Mouse (Mus musculus): ENCODE measurements at regions not wholly inside any gene's neighbourhood (a gene's known extent, or its start where the extent isn't known, plus 50 kb on each side); places are given as distances from the start of the nearest gene placed in this dataset.

DNA sequence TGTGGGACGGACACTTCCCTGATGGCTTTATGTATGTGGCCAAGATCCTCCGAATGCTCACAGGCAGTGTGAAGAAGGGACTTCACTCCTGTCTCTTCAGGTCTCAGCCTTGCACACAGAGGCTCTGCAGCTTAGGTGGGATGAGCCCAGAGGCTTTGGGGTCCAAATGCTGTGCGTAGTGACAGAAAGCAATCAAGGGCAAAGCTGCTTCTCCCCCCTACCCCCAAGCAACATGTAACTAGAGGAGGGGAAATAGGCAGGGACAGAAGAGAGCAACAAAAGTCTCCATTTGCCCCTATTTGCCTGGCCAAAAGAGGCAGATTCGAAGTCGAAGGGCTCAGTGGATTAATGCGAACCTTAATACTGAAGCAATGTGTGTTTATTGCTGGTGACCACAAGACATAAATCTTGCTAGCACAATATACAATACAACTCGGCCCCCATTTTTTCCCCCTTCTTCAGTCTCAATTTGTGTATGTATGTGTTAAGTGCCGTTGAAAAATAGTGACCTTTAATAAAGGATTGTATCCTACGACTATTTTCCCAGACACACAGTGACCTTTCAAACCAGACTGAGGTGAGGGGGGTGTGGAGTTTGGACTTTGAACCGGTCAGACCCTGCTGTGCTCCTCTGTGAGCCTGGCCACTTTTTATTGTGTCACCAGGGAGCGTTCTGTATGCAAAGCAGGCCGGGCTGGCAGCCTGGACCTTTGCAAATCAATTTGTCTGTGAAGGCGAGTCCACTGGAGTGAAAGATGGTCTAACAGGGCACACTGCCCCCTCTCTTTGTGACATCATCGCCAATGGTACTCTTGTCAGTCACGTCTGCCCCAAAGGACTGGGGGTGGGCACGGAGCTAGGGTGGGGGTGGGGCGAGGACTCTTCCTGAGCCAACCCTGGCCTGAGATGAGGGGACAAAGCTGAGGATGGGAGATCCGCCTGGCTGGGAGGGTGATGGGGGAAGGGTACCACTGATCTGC lies 208.6 kb downstream of the Bcl11a start:
- peak; percentile 67 for ATAC-seq
- H3K4me3 ChIP-seq (replicated peaks; ENCODE audit: low read length), result no peak overlapping the region
- H3K4me2 ChIP-seq (ENCODE audit: low read length), result 0 out of 2 replicates have a peak overlapping the region, but pooled peaks have one; percentile 16
- peaks cover 26% of the 10 kb centered on the region for H3K4me1 ChIP-seq (replicated peaks; ENCODE audit: control insufficient read depth, insufficient read depth, low read length)
- H3K36me3 ChIP-seq (ENCODE audit: control insufficient read depth, insufficient read depth), result no peaks in the 10 kb centered on the region
- no peak overlapping the region for H3K27ac ChIP-seq (ENCODE audit: low read length)
- 9% methylated on average over 18 of the region's 18 CpGs for WGBS
- 0 out of 2 replicates have a peak overlapping the region, but pooled peaks have one; percentile 16 for H3K9ac ChIP-seq (replicated peaks; ENCODE audit: low read depth, low read length)
- H3K27me3 ChIP-seq (replicated peaks; ENCODE audit: control insufficient read depth, insufficient read depth, low read length), result no peaks in the 10 kb centered on the region
- no peaks in the 10 kb centered on the region for H3K9me3 ChIP-seq (ENCODE audit: control insufficient read depth, low read length)

GRCm38 (mm10) chr11:24293209-24293608 lies 215.4 kb downstream of the Bcl11a start:
- Histone ChIP-seq H3K27me3 (replicated peaks; ENCODE audit: control insufficient read depth, insufficient read depth, low read length) (no peaks in the 10 kb centered on the region), H3K9me3 (ENCODE audit: control insufficient read depth, low read length) (no peaks in the 10 kb centered on the region), H3K9ac (replicated peaks; ENCODE audit: low read depth, low read length) (no peak overlapping the region), H3K27ac (ENCODE audit: low read length) (no peak overlapping the region), H3K36me3 (ENCODE audit: control insufficient read depth, insufficient read depth) (no peaks in the 10 kb centered on the region), H3K4me1 (replicated peaks; ENCODE audit: control insufficient read depth, insufficient read depth, low read length) (peaks cover 16% of the 10 kb centered on the region), H3K4me3 (replicated peaks; ENCODE audit: low read length) (no peak overlapping the region), H3K4me2 (ENCODE audit: low read length) (no peak overlapping the region)
- ATAC-seq, result no peak
- 74% methylated on average over 3 of the region's 3 CpGs for WGBS

GRCm38 (mm10) chr11:24293860-24294531 lies 216.1 kb downstream of the Bcl11a start:
- no peaks in the 10 kb centered on the region for H3K36me3 ChIP-seq (ENCODE audit: control insufficient read depth, insufficient read depth)
- no peaks in the 10 kb centered on the region for H3K9me3 ChIP-seq (ENCODE audit: control insufficient read depth, low read length)
- H3K27me3 ChIP-seq (replicated peaks; ENCODE audit: control insufficient read depth, insufficient read depth, low read length), result no peaks in the 10 kb centered on the region
- ATAC-seq, result no peak
- peaks cover 16% of the 10 kb centered on the region for H3K4me1 ChIP-seq (replicated peaks; ENCODE audit: control insufficient read depth, insufficient read depth, low read length)
- no peak overlapping the region for H3K4me2 ChIP-seq (ENCODE audit: low read length)
- no peak overlapping the region for H3K4me3 ChIP-seq (replicated peaks; ENCODE audit: low read length)
- 72% methylated on average over 7 of the region's 7 CpGs for WGBS
- H3K27ac ChIP-seq (ENCODE audit: low read length), result no peak overlapping the region
- no peak overlapping the region for H3K9ac ChIP-seq (replicated peaks; ENCODE audit: low read depth, low read length)

GRCm38 (mm10) chr11:24296893-24297624 lies 219.2 kb downstream of the Bcl11a start:
- H3K4me1 ChIP-seq (replicated peaks; ENCODE audit: control insufficient read depth, insufficient read depth, low read length), result peaks cover 16% of the 10 kb centered on the region
- no peaks in the 10 kb centered on the region for H3K36me3 ChIP-seq (ENCODE audit: control insufficient read depth, insufficient read depth)
- peak; percentile 67 for ATAC-seq
- no peak overlapping the region for H3K27ac ChIP-seq (ENCODE audit: low read length)
- no peak overlapping the region for H3K4me3 ChIP-seq (replicated peaks; ENCODE audit: low read length)
- H3K27me3 ChIP-seq (replicated peaks; ENCODE audit: control insufficient read depth, insufficient read depth, low read length), result no peaks in the 10 kb centered on the region
- H3K9ac ChIP-seq (replicated peaks; ENCODE audit: low read depth, low read length), result no peak overlapping the region
- no peaks in the 10 kb centered on the region for H3K9me3 ChIP-seq (ENCODE audit: control insufficient read depth, low read length)
- 0 out of 2 replicates have a peak overlapping the region, but pooled peaks have one; percentile 4 for H3K4me2 ChIP-seq (ENCODE audit: low read length)
- WGBS, result 16% methylated on average over 12 of the region's 12 CpGs

- Histone ChIP-seq H3K27ac (ENCODE audit: low read length) (no peak overlapping the region), H3K36me3 (ENCODE audit: control insufficient read depth, insufficient read depth) (no peaks in the 10 kb centered on the region), H3K9ac (replicated peaks; ENCODE audit: low read depth, low read length) (no peak overlapping the region), H3K27me3 (replicated peaks; ENCODE audit: control insufficient read depth, insufficient read depth, low read length) (no peaks in the 10 kb centered on the region), H3K4me2 (ENCODE audit: low read length) (no peak overlapping the region), H3K4me3 (replicated peaks; ENCODE audit: low read length) (no peak overlapping the region), H3K9me3 (ENCODE audit: control insufficient read depth, low read length) (no peaks in the 10 kb centered on the region), H3K4me1 (replicated peaks; ENCODE audit: control insufficient read depth, insufficient read depth, low read length) (peaks cover 16% of the 10 kb centered on the region)
- ATAC-seq, result no peak
- 41% methylated on average over 5 of the region's 5 CpGs for WGBS
Measured at GRCm38 (mm10) chr11:24297763-24298162, 219.9 kb downstream of the Bcl11a start.

DNA sequence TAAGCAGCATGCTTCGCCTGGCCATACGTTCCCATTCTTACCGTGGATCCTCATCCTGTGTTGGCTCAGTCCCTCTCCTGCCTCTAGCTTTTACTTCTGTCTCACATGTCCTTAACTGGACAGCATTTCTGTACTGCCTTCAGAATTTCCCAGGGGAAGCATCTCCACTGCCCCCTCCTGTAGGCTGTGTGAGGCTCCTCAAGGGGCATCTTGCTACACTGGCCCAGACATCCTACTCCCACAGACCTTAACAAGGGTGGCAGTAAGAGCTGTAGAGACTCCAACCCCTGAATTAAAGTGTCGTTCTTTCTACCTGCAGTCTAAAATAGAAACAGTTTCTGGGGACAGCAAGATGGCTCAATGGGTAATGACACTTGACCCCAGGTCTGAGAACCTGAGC lies 222.5 kb downstream of the Bcl11a start:
- H3K9ac ChIP-seq (replicated peaks; ENCODE audit: low read depth, low read length), result no peak overlapping the region
- 79% methylated on average over 4 of the region's 4 CpGs for WGBS
- no peaks in the 10 kb centered on the region for H3K9me3 ChIP-seq (ENCODE audit: control insufficient read depth, low read length)
- no peak for ATAC-seq
- H3K4me1 ChIP-seq (replicated peaks; ENCODE audit: control insufficient read depth, insufficient read depth, low read length), result peaks cover 18% of the 10 kb centered on the region
- no peaks in the 10 kb centered on the region for H3K27me3 ChIP-seq (replicated peaks; ENCODE audit: control insufficient read depth, insufficient read depth, low read length)
- no peaks in the 10 kb centered on the region for H3K36me3 ChIP-seq (ENCODE audit: control insufficient read depth, insufficient read depth)
- H3K27ac ChIP-seq (ENCODE audit: low read length), result no peak overlapping the region
- no peak overlapping the region for H3K4me2 ChIP-seq (ENCODE audit: low read length)
- H3K4me3 ChIP-seq (replicated peaks; ENCODE audit: low read length), result no peak overlapping the region

GRCm38 (mm10) chr11:24301201-24301600 lies 223.3 kb downstream of the Bcl11a start:
- H3K4me1 ChIP-seq (replicated peaks; ENCODE audit: control insufficient read depth, insufficient read depth, low read length), result peaks cover 23% of the 10 kb centered on the region
- WGBS, result 63% methylated on average over 3 of the region's 3 CpGs
- H3K9me3 ChIP-seq (ENCODE audit: control insufficient read depth, low read length), result no peaks in the 10 kb centered on the region
- H3K9ac ChIP-seq (replicated peaks; ENCODE audit: low read depth, low read length), result no peak overlapping the region
- H3K27ac ChIP-seq (ENCODE audit: low read length), result no peak overlapping the region
- H3K36me3 ChIP-seq (ENCODE audit: control insufficient read depth, insufficient read depth), result no peaks in the 10 kb centered on the region
- ATAC-seq, result no peak
- no peak overlapping the region for H3K4me2 ChIP-seq (ENCODE audit: low read length)
- H3K27me3 ChIP-seq (replicated peaks; ENCODE audit: control insufficient read depth, insufficient read depth, low read length), result no peaks in the 10 kb centered on the region
- H3K4me3 ChIP-seq (replicated peaks; ENCODE audit: low read length), result no peak overlapping the region

- Histone ChIP-seq H3K4me2 (ENCODE audit: low read length) (peak overlapping the region; percentile 66), H3K9ac (replicated peaks; ENCODE audit: low read depth, low read length) (peak overlapping the region; percentile 9; the same call in 1 of the 2 replicates), H3K4me3 (replicated peaks; ENCODE audit: low read length) (peak overlapping the region; percentile 33), H3K4me1 (replicated peaks; ENCODE audit: control insufficient read depth, insufficient read depth, low read length) (peaks cover 8% of the 10 kb centered on the region), H3K9me3 (ENCODE audit: control insufficient read depth, low read length) (no peaks in the 10 kb centered on the region), H3K27ac (ENCODE audit: low read length) (no peak overlapping the region), H3K27me3 (replicated peaks; ENCODE audit: control insufficient read depth, insufficient read depth, low read length) (no peaks in the 10 kb centered on the region), H3K36me3 (ENCODE audit: control insufficient read depth, insufficient read depth) (no peaks in the 10 kb centered on the region)
- ATAC-seq, result peak; percentile 93
- 1% methylated on average over 17 of the region's 17 CpGs for WGBS
Measured at GRCm38 (mm10) chr11:24305145-24305553, 227.3 kb downstream of the Bcl11a start.

- Histone ChIP-seq H3K4me2 (ENCODE audit: low read length) (peak overlapping the region; percentile 66), H3K4me1 (replicated peaks; ENCODE audit: control insufficient read depth, insufficient read depth, low read length) (peaks cover 8% of the 10 kb centered on the region), H3K27me3 (replicated peaks; ENCODE audit: control insufficient read depth, insufficient read depth, low read length) (no peaks in the 10 kb centered on the region), H3K4me3 (replicated peaks; ENCODE audit: low read length) (peak overlapping the region; percentile 33), H3K9me3 (ENCODE audit: control insufficient read depth, low read length) (0 out of 2 replicates have a peak, but pooled peaks cover 3% of the 10 kb centered on the region), H3K36me3 (ENCODE audit: control insufficient read depth, insufficient read depth) (no peaks in the 10 kb centered on the region), H3K27ac (ENCODE audit: low read length) (no peak overlapping the region), H3K9ac (replicated peaks; ENCODE audit: low read depth, low read length) (peak overlapping the region; percentile 9; the same call in 1 of the 2 replicates)
- ATAC-seq, result peak; percentile 26; the same call in 1 of the 2 replicates
- WGBS, result 12% methylated on average over 11 of the region's 11 CpGs
Measured at GRCm38 (mm10) chr11:24305691-24306090, 227.8 kb downstream of the Bcl11a start.
